Mouse (Mus musculus) embryonic facial prominence, embryonic 13.5 days (tissue): Measurements from ENCODE around the gene Itpa. TPM values are rescaled to one million over a fixed set of nuclear protein-coding genes. Genes with fewer than 3 reads are reported as not detected.

Experiments used
- ATAC-seq: fragments of 200-750 bp; cut with Nextera tagmentation; 2 replicates; pipeline ENCODE4 v1.8.0; 2017; ENCODE audit warnings: low read depth; ENCODE audit not compliant: insufficient number of reproducible peaks, insufficient read depth, low FRiP score, low TSS enrichment
- H3K27ac ChIP-seq: fragments of 300-500 bp; sonication (generic); 2 replicates; pipeline ENCODE4 v1.5.1; 2015; ENCODE audit warnings: moderate library complexity, mild to moderate bottlenecking, inconsistent platforms
- H3K27me3 ChIP-seq: fragments of 300-500 bp; sonication (generic); 2 replicates; pipeline ENCODE4 v1.6.1; 2015; ENCODE audit warnings: mild to moderate bottlenecking, inconsistent platforms
- H3K36me3 ChIP-seq: fragments of 300-500 bp; sonication (generic); 2 replicates; pipeline ENCODE4 v1.6.1; 2015; ENCODE audit warnings: mild to moderate bottlenecking, inconsistent platforms
- H3K4me1 ChIP-seq: fragments of 300-500 bp; sonication (generic); 2 replicates; pipeline ENCODE4 v1.6.1; 2015; ENCODE audit warnings: inconsistent platforms
- H3K4me2 ChIP-seq: fragments of 300-500 bp; sonication (generic); 2 replicates; pipeline ENCODE4 v1.6.1; 2015; ENCODE audit warnings: moderate library complexity, mild to moderate bottlenecking, inconsistent platforms
- H3K4me3 ChIP-seq: fragments of 300-500 bp; sonication (generic); 2 replicates; pipeline ENCODE4 v1.5.1; 2015; ENCODE audit warnings: mild to moderate bottlenecking, inconsistent platforms
- H3K9ac ChIP-seq: fragments of 300-500 bp; sonication (generic); 2 replicates; pipeline ENCODE4 v1.6.1; 2015; ENCODE audit warnings: mild to moderate bottlenecking, inconsistent platforms
- H3K9me3 ChIP-seq: fragments of 300-500 bp; sonication (generic); 2 replicates; pipeline ENCODE4 v1.6.1; 2016; ENCODE audit warnings: inconsistent platforms
- WGBS: fragments of 180-500 bp; shearing (Covaris S2); methylation state at CpG from one replicate; pipeline ENCODE4 v1.1.7; 2015; ENCODE audit warnings: mixed read lengths; 5-methylcytosine and 5-hydroxymethylcytosine counted together
- polyA plus RNA-seq: library from polyadenylated mRNA; unstranded; fragments of >200 nt; fragmentation: Nextera tagmentation; extraction: Ambion mirVana; gene quantifications from 2 replicates; pipeline ENCODE4 v1.2.1, GENCODE M21; 2015

The Itpa gene
- polyA plus RNA-seq, 1 experiment from 2014 or later: 126 TPM

- H3K4me2 ChIP-seq: peak within 1 kb of the TSS; percentile 96
- H3K36me3 ChIP-seq: no peaks in the 10 kb centered on the region
- peak within 1 kb of the TSS; percentile 75 for H3K9ac ChIP-seq
- peaks cover 48% of the 10 kb centered on the region for H3K27me3 ChIP-seq
- H3K27ac ChIP-seq: no peak within 1 kb of the TSS
- peak within 1 kb of the TSS; percentile 63 for H3K4me3 ChIP-seq
- WGBS: under 1% methylated on average over 65 of the region's 65 CpGs
- H3K9me3 ChIP-seq: no peaks in the 10 kb centered on the region
- H3K4me1 ChIP-seq: peaks cover 13% of the 10 kb centered on the region
- ATAC-seq: peak; percentile 79
These were observed 29.9 kb downstream of the Itpa start, which contains the start of gene Slc4a11 for GRCm38 (mm10) chr2:130697153-130697810. Gene Slc4a11 (minus strand): TSS chr2:130697519.

GRCm38 (mm10) chr2:130697821-130698266, 30.4 kb downstream of the Itpa start:
- Histone ChIP-seq H3K36me3 (no peaks in the 10 kb centered on the region), H3K4me2 (peak overlapping the region; percentile 96), H3K9me3 (no peaks in the 10 kb centered on the region), H3K9ac (peak overlapping the region; percentile 75), H3K4me1 (peaks cover 13% of the 10 kb centered on the region), H3K4me3 (peak overlapping the region; percentile 63), H3K27me3 (peaks cover 48% of the 10 kb centered on the region), H3K27ac (no peak overlapping the region)
- WGBS: 2% methylated on average over 14 of the region's 14 CpGs
- ATAC-seq: no peak

GRCm38 (mm10) chr2:130704040-130705001, 36.9 kb downstream of the Itpa start:
- Histone ChIP-seq H3K4me1 (peaks cover 12% of the 10 kb centered on the region), H3K9me3 (no peaks in the 10 kb centered on the region), H3K27ac (peak overlapping the region; percentile 69), H3K4me3 (no peak overlapping the region), H3K36me3 (peaks cover 20% of the 10 kb centered on the region), H3K27me3 (peaks cover 6% of the 10 kb centered on the region; the same call in 1 of the 2 replicates), H3K4me2 (no peak overlapping the region), H3K9ac (no peak overlapping the region)
- 53% methylated on average over 9 of the region's 9 CpGs for WGBS
- ATAC-seq: 0 out of 2 replicates have a peak, but pooled peaks have one; percentile 20

DNA sequence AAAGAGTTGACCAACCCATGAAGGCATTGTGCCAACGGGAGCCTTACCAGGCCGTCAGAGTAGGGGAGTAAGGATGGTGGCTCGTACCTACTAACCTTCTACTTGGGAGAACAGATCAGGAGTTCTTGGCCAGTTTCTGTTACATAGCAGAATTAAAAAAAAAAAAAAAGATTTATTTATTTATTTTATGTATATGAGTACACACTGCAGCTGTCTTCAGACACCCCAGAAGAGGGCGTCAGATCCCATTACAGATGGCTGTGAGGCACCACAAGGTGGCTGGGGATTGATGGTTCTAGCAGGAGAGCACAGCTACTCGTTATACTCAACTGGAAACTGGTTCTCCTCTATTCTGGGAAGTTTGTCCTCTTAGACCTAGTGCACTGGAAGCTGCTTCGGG, 37.8 kb downstream of the Itpa start:
- no peaks in the 10 kb centered on the region for H3K27me3 ChIP-seq
- H3K9ac ChIP-seq: no peak overlapping the region
- H3K4me1 ChIP-seq: peaks cover 12% of the 10 kb centered on the region
- WGBS: 70% methylated on average over 6 of the region's 6 CpGs
- ATAC-seq: no peak
- H3K36me3 ChIP-seq: peaks cover 28% of the 10 kb centered on the region
- H3K27ac ChIP-seq: no peak overlapping the region
- H3K4me2 ChIP-seq: no peak overlapping the region
- no peaks in the 10 kb centered on the region for H3K9me3 ChIP-seq
- H3K4me3 ChIP-seq: no peak overlapping the region

- Histone ChIP-seq H3K4me2 (no peak overlapping the region), H3K4me1 (peaks cover 12% of the 10 kb centered on the region), H3K9me3 (no peaks in the 10 kb centered on the region), H3K27me3 (no peaks in the 10 kb centered on the region), H3K9ac (no peak overlapping the region), H3K36me3 (peaks cover 42% of the 10 kb centered on the region), H3K27ac (no peak overlapping the region), H3K4me3 (no peak overlapping the region)
- 74% methylated on average over 4 of the region's 4 CpGs for WGBS
- ATAC-seq: no peak
These were observed 39.2 kb downstream of the Itpa start for GRCm38 (mm10) chr2:130706602-130707001.

DNA sequence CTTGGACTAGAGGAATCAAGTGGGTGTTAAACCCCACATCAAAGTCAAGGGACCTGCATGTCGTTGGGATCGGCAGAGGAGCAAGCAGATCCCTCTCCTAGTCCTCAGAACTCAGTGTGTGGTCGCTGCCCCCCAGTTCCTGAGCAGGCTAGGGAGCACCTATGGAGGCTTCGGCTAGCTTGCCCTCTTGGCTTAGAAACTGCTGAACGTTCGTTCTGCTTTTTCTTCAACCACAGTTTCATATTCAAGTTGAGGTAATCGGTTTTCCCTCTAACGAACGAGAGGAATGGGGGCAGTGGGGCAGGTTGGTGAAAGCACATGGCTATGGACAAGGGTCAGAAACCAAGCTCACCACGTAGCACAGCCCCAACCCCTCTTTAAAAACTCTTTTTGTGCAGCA, 39.6 kb downstream of the Itpa start:
- no peak overlapping the region for H3K4me3 ChIP-seq
- no peak overlapping the region for H3K27ac ChIP-seq
- H3K4me2 ChIP-seq: no peak overlapping the region
- H3K36me3 ChIP-seq: peaks cover 47% of the 10 kb centered on the region
- WGBS: 65% methylated on average over 10 of the region's 10 CpGs
- no peaks in the 10 kb centered on the region for H3K27me3 ChIP-seq
- ATAC-seq: no peak
- no peaks in the 10 kb centered on the region for H3K9me3 ChIP-seq
- H3K4me1 ChIP-seq: peaks cover 8% of the 10 kb centered on the region
- H3K9ac ChIP-seq: no peak overlapping the region

- Histone ChIP-seq H3K27ac (no peak overlapping the region), H3K4me1 (no peaks in the 10 kb centered on the region), H3K27me3 (no peaks in the 10 kb centered on the region), H3K36me3 (peaks cover 76% of the 10 kb centered on the region), H3K4me3 (no peak overlapping the region), H3K9me3 (no peaks in the 10 kb centered on the region), H3K4me2 (no peak overlapping the region), H3K9ac (no peak overlapping the region)
- no peak for ATAC-seq
- WGBS: 69% methylated on average over 6 of the region's 6 CpGs
These were observed 50.5 kb downstream of the Itpa start for GRCm38 (mm10) chr2:130717951-130718350.

DNA sequence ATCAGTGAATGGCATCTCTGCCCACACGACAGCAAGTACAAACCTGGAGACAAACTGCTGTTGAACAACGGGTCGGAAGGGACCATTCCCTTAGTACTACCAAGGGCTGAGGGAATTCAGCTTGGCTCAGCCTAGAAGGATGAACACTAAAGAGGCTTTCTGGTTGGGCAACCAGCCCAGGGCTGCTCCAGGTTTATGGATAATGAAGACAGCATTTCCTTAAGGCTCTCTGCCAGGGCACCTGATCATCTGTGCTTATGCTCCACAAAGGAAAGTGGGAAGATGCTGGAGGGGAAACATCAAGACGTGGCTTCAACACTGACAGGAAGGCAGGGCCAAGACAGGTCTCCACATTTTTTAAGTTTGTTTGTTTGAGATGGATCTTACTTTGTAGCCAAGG, 57.0 kb downstream of the Itpa start:
- Histone ChIP-seq H3K27me3 (no peaks in the 10 kb centered on the region), H3K9ac (no peak overlapping the region), H3K36me3 (peaks cover 92% of the 10 kb centered on the region), H3K4me1 (no peaks in the 10 kb centered on the region), H3K4me2 (no peak overlapping the region), H3K4me3 (no peak overlapping the region), H3K27ac (no peak overlapping the region), H3K9me3 (no peaks in the 10 kb centered on the region)
- 80% methylated on average over 4 of the region's 4 CpGs for WGBS
- ATAC-seq: no peak

DNA sequence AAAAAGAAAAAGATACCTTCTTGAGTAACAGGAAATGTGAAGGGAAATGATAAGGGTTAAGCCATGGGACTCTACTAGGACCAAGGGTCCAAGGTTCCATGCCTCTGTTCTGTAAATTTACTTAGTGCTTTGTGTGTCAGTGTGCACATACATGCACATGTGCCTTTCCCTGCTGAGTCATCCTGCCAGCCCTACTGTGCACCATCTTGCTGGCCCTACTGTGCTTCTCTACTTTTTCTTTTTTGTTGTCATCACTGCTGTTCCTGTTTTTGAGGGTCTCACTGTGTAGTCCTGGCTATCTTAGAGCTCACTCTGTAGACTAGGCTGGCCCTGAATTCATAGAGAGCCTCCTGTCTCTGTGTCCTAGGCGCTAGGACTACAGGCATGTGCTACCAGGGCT, 60.3 kb downstream of the Itpa start:
- H3K27me3 ChIP-seq: no peaks in the 10 kb centered on the region
- H3K9me3 ChIP-seq: no peaks in the 10 kb centered on the region
- WGBS: 83% methylated on average over 1 of the region's 1 CpGs
- H3K4me2 ChIP-seq: no peak overlapping the region
- H3K9ac ChIP-seq: no peak overlapping the region
- H3K36me3 ChIP-seq: peaks cover 98% of the 10 kb centered on the region
- H3K4me3 ChIP-seq: no peak overlapping the region
- H3K27ac ChIP-seq: no peak overlapping the region
- ATAC-seq: no peak
- no peaks in the 10 kb centered on the region for H3K4me1 ChIP-seq

GRCm38 (mm10) chr2:130728906-130729585, 61.6 kb downstream of the Itpa start:
- ATAC-seq: no peak
- H3K4me1 ChIP-seq: no peaks in the 10 kb centered on the region
- 94% methylated on average over 2 of the region's 2 CpGs for WGBS
- H3K4me2 ChIP-seq: no peak overlapping the region
- no peaks in the 10 kb centered on the region for H3K27me3 ChIP-seq
- H3K36me3 ChIP-seq: peaks cover 92% of the 10 kb centered on the region
- no peak overlapping the region for H3K27ac ChIP-seq
- no peak overlapping the region for H3K4me3 ChIP-seq
- H3K9me3 ChIP-seq: no peaks in the 10 kb centered on the region
- H3K9ac ChIP-seq: no peak overlapping the region

- Histone ChIP-seq H3K4me3 (no peak overlapping the region), H3K27me3 (no peaks in the 10 kb centered on the region), H3K27ac (no peak overlapping the region), H3K4me1 (no peaks in the 10 kb centered on the region), H3K9ac (no peak overlapping the region), H3K4me2 (no peak overlapping the region), H3K9me3 (no peaks in the 10 kb centered on the region), H3K36me3 (peaks cover 89% of the 10 kb centered on the region)
- WGBS: 86% methylated on average over 9 of the region's 9 CpGs
- no peak for ATAC-seq
These were observed 63.3 kb downstream of the Itpa start for GRCm38 (mm10) chr2:130730746-130731145.
